ENCODE assay signal across 16 mouse cellular contexts in genomic region chr17:26289475-26289874, GRCm38 (mm10).
"Had no signal": no experiment of that assay in that cellular context is flagged by ENCODE, and none has a peak within 500 bp of the region (broad histone marks: within the 10 kb centered on the region; RNA-seq: fewer than 3 reads in every experiment).

No protein-coding gene starts in this region.

- H3K4me1 ChIP-seq: neural tube, embryonic 13.5 days; neural tube, embryonic 15.5 days; stomach, embryonic 15.5 days had no signal

- H3K27ac ChIP-seq: neural tube, embryonic 13.5 days; neural tube, embryonic 15.5 days; stomach, embryonic 15.5 days; stomach, postnatal 0 days had no signal

- DNase-seq: retina, postnatal 1 day; right cerebral cortex, adult 18-20 months; right cerebral cortex, postnatal 14 days; right cerebral cortex, postnatal 25 days; right cerebral cortex, postnatal 4 days; spleen, adult 18-20 months; thymus, adult 18-20 months; thymus, adult 2 months; thymus, postnatal 14 days; thymus, postnatal 25 days; thymus, postnatal 36 days; thymus, postnatal 4 days had no signal

- H3K4me2 ChIP-seq: neural tube, embryonic 13.5 days; neural tube, embryonic 15.5 days; stomach, embryonic 15.5 days had no signal

- H3K9me3 ChIP-seq: stomach, embryonic 15.5 days had no signal

- H3K4me3 ChIP-seq: neural tube, embryonic 13.5 days; neural tube, embryonic 15.5 days; stomach, embryonic 15.5 days had no signal

- H3K27me3 ChIP-seq: neural tube, embryonic 13.5 days; neural tube, embryonic 15.5 days; stomach, embryonic 15.5 days had no signal

- H3K9ac ChIP-seq: neural tube, embryonic 13.5 days; neural tube, embryonic 15.5 days; stomach, embryonic 15.5 days had no signal
